ENCODE assay signal across 9 mouse cellular contexts in the genomic region with DNA sequence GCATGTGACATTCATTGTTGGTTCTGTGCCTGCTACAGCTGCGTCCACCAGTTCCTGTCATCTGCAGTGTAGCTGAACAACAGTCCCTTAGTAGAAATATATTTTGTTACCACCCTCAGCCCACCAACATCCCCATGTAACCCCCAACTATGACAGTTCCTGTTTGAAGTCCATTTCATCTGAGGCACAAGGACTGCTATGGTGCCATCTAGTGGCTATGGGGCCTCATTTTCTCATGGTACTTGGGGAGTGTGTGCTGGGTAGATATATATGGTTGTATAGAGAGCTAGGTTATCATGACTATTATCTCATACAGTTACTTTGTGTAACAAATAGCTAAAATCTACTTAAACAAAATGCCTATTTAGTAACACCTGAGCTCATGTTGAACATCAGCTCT. TPM values are rescaled to one million over a fixed set of nuclear protein-coding genes. Genes with fewer than 3 reads are reported as not detected.
DNase-seq lines count a peak whose midpoint lies in the region; ATAC-seq lines count a peak whose summit lies in the region.
"Had no signal": no experiment of that assay in that cellular context is flagged by ENCODE, and none has a peak within 500 bp of the region (broad histone marks: within the 10 kb centered on the region; RNA-seq: fewer than 3 reads in every experiment).

No protein-coding gene starts in this region.

- no peak overlapping the region for H3K9ac ChIP-seq in intestine, embryonic 14.5 days (ENCODE audit: low read length)
- no peak overlapping the region for H3K9ac ChIP-seq in intestine, embryonic 16.5 days (ENCODE audit: low read depth, low read length)

- no peak for ATAC-seq in intestine, embryonic 14.5 days (replicated peaks; ENCODE audit: low FRiP score, low TSS enrichment, low read depth)
- ATAC-seq in intestine, embryonic 16.5 days, result no peak; the same call in 1 of the 2 replicates
- 0 out of 2 replicates have a peak, but pooled peaks have one; percentile 68 for ATAC-seq in monocyte, adult 5-6 weeks (replicated peaks; ENCODE audit: insufficient number of reproducible peaks, low FRiP score, low TSS enrichment, poor library complexity, severe bottlenecking)
- no peak for ATAC-seq in erythroid progenitor cell, adult 5-6 weeks (replicated peaks; ENCODE audit: low FRiP score, poor library complexity, severe bottlenecking)

- no peaks in the 10 kb centered on the region for H3K4me1 ChIP-seq in intestine, embryonic 14.5 days (replicated peaks; ENCODE audit: control insufficient read depth, insufficient read depth, low read length)
- H3K4me1 ChIP-seq in intestine, embryonic 16.5 days (ENCODE audit: control insufficient read depth, insufficient read depth, low read length), result peaks cover 2% of the 10 kb centered on the region; the same call in 1 of the 2 replicates

- H3K27me3 ChIP-seq in intestine, embryonic 14.5 days (replicated peaks; ENCODE audit: control insufficient read depth, insufficient read depth, low read length), result no peaks in the 10 kb centered on the region
- no peaks in the 10 kb centered on the region for H3K27me3 ChIP-seq in intestine, embryonic 16.5 days (replicated peaks; ENCODE audit: control insufficient read depth, insufficient read depth, low read length)

- H3K9me3 ChIP-seq in intestine, embryonic 14.5 days (ENCODE audit: control insufficient read depth, low read length), result no peaks in the 10 kb centered on the region
- no peaks in the 10 kb centered on the region for H3K9me3 ChIP-seq in intestine, embryonic 16.5 days (ENCODE audit: control insufficient read depth, low read length)

- no peak overlapping the region for H3K4me3 ChIP-seq in intestine, embryonic 14.5 days (ENCODE audit: low read depth, low read length)
- H3K4me3 ChIP-seq in intestine, embryonic 16.5 days (ENCODE audit: low read length), result no peak overlapping the region

- no peak overlapping the region for H3K27ac ChIP-seq in intestine, embryonic 14.5 days (ENCODE audit: low read depth)
- no peak overlapping the region for H3K27ac ChIP-seq in intestine, embryonic 16.5 days (ENCODE audit: low read length)

- DNase-seq in intestine, embryonic 14.5 days (ENCODE audit: low spot score), result peak; percentile 65
- peak; percentile 77 for DNase-seq in CD4-positive, CD25-positive, alpha-beta regulatory T cell, adult 2 months (ENCODE audit: low read depth, low spot score)
- peak; percentile 51 for DNase-seq in adipocyte (ENCODE audit: low spot score)
- peak; percentile 80 for DNase-seq in embryo, embryonic 10.5 days (ENCODE audit: low spot score)
- peak; percentile 50 to 59 for DNase-seq in kidney, postnatal 4 days

- WGBS in intestine, embryonic 14.5 days, result 30% methylated on average over 1 of the region's 1 CpGs
- WGBS in intestine, embryonic 16.5 days, result 48% methylated on average over 1 of the region's 1 CpGs

- no peak overlapping the region for H3K4me2 ChIP-seq in intestine, embryonic 14.5 days (ENCODE audit: low read length)
- no peak overlapping the region for H3K4me2 ChIP-seq in intestine, embryonic 16.5 days (ENCODE audit: low read depth, low read length)

- H3K36me3 ChIP-seq in intestine, embryonic 14.5 days (ENCODE audit: control insufficient read depth, insufficient read depth, low read length), result no peaks in the 10 kb centered on the region
- H3K36me3 ChIP-seq in intestine, embryonic 16.5 days (ENCODE audit: control insufficient read depth, insufficient read depth, low read length), result no peaks in the 10 kb centered on the region

RNA-seq across cellular contexts. Expression of a gene that starts 39.5 kb away (rescaled TPM):
- not detected in 2 replicates for polyA plus RNA-seq in intestine, embryonic 14.5 days (2014; fragmentation: Nextera tagmentation; extraction: Ambion mirVana)
- 0.20 TPM in 1 of 2 replicates, not detected in the other for polyA plus RNA-seq in intestine, embryonic 16.5 days (2015; fragmentation: Nextera tagmentation; extraction: Ambion mirVana)
- 1.1 TPM in 1 of 3 replicates, not detected in the others for total RNA-seq in monocyte, adult 5-6 weeks (2017)
- not detected in 2 replicates for total RNA-seq in erythroid progenitor cell, adult 5-6 weeks (2015; ENCODE audit: low replicate concordance)
- total RNA-seq in erythroid progenitor cell, adult 5-6 weeks (2017; ENCODE audit: low replicate concordance), result not detected in 2 replicates
- polyA plus RNA-seq: liver, embryonic 16.5 days had no signal

RNA-seq across cellular contexts. Expression of a gene that starts 40.2 kb away (rescaled TPM):
- polyA plus RNA-seq in intestine, embryonic 14.5 days (2014; fragmentation: Nextera tagmentation; extraction: Ambion mirVana), result not detected in 2 replicates
- polyA plus RNA-seq in intestine, embryonic 16.5 days (2015; fragmentation: Nextera tagmentation; extraction: Ambion mirVana), result not detected in 2 replicates
- 0.49 to 1.5 TPM in 2 of 3 replicates, not detected in the other for total RNA-seq in monocyte, adult 5-6 weeks (2017)
- total RNA-seq in erythroid progenitor cell, adult 5-6 weeks (2015; ENCODE audit: low replicate concordance), result not detected in 2 replicates
- not detected in 2 replicates for total RNA-seq in erythroid progenitor cell, adult 5-6 weeks (2017; ENCODE audit: low replicate concordance)
- polyA plus RNA-seq: liver, embryonic 16.5 days had no signal
